Mouse (Mus musculus): ENCODE results near the gene Tmeff1.

The Tmeff1 gene

DNA sequence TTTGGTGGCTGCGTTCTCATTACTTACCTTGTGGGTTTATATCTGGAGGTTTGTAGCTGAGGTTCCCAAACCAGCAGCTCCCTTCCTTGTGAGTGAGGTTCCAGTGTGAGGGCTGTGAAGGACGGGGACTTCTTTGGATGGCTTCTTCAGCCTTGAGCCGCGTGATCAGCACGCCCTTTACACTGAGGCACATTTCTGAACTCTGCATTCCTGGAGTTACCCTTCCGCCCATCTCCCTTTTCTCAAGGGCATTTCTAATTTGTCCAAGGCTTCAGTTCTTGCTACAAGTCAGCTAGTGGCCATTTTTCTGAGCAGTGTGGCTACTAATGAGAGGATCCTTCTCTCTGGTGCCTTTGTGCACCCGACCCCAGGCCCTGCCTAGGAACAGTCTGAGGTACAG, 38.0 kb downstream of the Tmeff1 start:
- DNase-seq (ENCODE audit: low read depth), result no peak

- DNase-seq (ENCODE audit: low read depth), result no peak
Measured at GRCm38 (mm10) chr4:48624961-48625360, 40.0 kb downstream of the Tmeff1 start.

DNA sequence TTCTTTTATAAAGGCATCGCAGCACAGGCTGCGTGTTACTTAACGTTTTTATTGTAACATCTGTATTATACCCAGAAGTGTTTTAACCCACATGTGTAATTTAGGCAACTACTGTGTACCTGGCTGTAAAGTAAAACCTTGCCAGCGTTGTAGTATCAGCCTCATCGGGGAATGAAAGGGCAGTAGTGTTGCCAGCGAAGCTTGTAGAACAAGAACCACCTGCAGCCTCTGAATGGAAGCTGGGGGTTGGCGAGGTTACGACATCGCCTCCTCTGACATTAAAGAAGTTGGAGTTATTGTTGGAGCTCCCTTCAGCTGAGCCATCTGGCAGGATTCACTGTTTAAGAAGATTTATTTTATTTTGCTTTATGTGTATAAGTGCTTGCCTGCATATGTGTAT, 40.9 kb downstream of the Tmeff1 start:
- no peak for DNase-seq (ENCODE audit: low read depth)

DNA sequence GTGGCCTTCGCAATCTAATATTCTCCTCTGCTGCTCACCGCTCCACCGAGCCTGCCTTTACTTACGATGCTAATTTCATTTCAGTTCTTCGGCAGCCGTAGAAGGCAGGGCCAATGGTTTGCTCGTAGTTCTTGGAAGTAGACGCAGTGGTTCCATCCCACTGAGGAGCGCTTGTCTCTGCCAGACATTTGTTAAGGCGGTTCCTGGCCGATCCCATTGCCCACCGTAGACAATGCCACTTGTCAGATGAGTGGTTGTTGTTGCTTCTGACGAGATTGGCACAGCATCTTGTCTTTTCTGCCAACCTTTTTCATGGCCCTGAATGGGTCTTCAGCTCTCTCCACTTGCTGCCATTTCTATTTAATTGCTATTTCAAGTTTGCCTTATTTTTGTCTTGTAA, 44.5 kb downstream of the Tmeff1 start:
- no peak for DNase-seq (ENCODE audit: low read depth)

GRCm38 (mm10) chr4:48633529-48633928, 48.6 kb downstream of the Tmeff1 start:
- no peak for DNase-seq (ENCODE audit: low read depth)

DNA sequence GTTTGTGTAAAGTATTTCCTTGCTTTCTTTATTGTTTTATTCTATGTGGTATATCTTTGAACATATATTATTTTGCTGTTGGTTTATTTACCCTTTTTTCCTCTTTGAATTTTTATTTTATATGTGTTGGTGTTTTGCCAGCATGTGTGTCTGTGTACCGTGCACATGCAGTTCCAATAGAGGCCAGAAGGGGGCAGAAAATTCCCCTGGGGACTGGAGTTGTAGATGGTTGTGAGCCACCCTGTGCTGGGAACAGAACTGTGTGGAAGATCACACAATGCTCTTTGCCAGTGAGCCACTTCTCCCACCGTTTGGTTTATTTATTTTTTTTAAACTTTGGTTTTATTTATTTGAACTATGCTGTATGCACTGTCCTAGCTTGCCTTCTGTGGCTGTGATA, 49.1 kb downstream of the Tmeff1 start:
- no peak for DNase-seq (ENCODE audit: low read depth)

- DNase-seq (ENCODE audit: low read depth), result no peak
Measured at GRCm38 (mm10) chr4:48636831-48637230, 51.9 kb downstream of the Tmeff1 start.

DNA sequence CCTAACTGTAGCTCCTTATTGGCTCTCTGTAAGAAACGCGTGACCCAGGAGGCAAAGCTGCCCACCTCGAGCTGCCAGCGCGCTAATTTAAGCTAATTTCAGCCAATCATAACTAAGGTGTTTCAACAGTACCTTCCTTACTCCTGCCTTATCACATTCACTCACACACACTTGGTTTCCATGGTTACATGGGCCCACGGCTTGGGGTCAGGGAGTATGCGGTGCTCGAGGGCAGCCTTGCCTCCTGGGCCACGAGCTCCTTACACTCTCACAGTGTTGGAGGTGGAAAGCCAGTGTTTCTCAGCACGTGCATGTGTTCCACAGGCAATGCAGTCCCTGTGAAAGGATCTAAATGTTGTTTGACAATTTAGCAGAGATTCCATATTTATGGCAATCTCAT, 53.2 kb downstream of the Tmeff1 start:
- DNase-seq (ENCODE audit: low read depth), result no peak

DNA sequence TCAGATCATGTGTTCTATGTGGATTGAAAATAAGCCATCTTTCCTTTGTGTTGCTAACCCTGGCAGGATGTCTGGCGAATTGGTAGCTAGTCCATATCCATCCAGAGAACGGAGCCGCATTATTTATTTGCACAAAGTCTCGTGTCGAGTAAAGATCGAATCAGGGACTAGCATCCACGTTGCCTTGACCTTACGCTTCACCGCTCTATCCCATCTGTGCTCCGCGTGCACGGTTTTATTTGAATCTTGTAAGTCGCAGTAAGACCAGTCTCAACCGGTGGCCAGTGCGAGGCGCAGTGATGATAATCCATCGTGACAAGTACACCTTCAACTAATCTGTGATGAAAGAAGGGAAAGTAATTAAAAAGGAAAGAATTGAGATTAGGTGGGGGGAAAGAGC, 54.5 kb downstream of the Tmeff1 start:
- no peak for DNase-seq (ENCODE audit: low read depth)

GRCm38 (mm10) chr4:48643801-48644200, 58.8 kb downstream of the Tmeff1 start:
- DNase-seq (ENCODE audit: low read depth), result no peak

- DNase-seq (ENCODE audit: low read depth), result no peak
Measured at GRCm38 (mm10) chr4:48646143-48646542, 61.2 kb downstream of the Tmeff1 start.

- DNase-seq (ENCODE audit: low read depth), result no peak
Measured at GRCm38 (mm10) chr4:48650617-48651360, 65.8 kb downstream of the Tmeff1 start.

- no peak for DNase-seq (ENCODE audit: low read depth)
Measured at GRCm38 (mm10) chr4:48654118-48654517, 69.1 kb downstream of the Tmeff1 start.

GRCm38 (mm10) chr4:48656530-48656929, 71.6 kb downstream of the Tmeff1 start:
- DNase-seq (ENCODE audit: low read depth), result no peak

DNA sequence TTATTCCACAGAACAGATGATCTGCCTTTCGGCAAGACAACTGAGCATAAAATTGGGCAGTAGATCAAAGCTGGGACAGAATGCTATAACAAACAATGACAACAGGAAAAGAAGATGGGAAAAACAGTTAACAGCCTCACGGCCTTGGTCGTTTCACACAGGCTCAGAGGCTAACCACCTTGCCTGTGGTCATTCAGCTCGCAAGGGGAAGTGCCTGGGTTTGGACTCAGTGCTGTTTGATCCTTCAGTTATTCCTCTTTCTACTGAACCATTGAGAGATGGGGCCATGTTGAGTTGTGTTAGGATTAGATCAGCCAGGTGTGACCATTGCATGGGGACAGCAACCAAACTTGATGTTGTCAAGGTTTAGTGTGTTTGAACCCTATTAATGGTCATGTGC, 75.2 kb downstream of the Tmeff1 start:
- DNase-seq (ENCODE audit: low read depth), result no peak

- no peak for DNase-seq (ENCODE audit: low read depth)
Measured at GRCm38 (mm10) chr4:48660619-48661575, 75.9 kb downstream of the Tmeff1 start.

GRCm38 (mm10) chr4:48663271-48663670, 78.3 kb downstream of the Tmeff1 start, which contains the start of gene Cavin4:
Cavin4 (plus strand) TSS chr4:48663514.
- peak; percentile 94 for DNase-seq (ENCODE audit: low read depth)

- peak; percentile 76 for DNase-seq (ENCODE audit: low read depth)
Measured at GRCm38 (mm10) chr4:48664021-48664420, 79.0 kb downstream of the Tmeff1 start.

DNA sequence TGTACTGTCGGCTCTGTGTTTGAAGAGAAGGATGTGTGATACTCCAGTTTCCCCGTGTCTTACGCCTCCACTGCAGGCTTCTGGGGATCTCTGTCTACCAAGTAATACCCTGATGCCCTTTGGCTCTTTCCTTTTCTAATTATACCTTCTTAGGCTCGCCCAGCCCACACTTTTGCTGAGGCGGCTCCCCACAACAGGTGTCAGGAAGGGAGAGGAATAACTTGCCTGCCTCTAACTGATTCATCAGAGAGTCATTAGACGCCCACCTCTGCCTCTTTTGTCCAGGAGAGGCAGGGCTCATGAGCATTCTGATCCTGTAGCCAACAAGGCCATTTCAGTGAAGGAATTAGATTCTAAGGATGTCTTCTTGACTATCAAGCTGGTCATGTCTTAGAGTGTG, 82.3 kb downstream of the Tmeff1 start:
- no peak for DNase-seq (ENCODE audit: low read depth)

DNA sequence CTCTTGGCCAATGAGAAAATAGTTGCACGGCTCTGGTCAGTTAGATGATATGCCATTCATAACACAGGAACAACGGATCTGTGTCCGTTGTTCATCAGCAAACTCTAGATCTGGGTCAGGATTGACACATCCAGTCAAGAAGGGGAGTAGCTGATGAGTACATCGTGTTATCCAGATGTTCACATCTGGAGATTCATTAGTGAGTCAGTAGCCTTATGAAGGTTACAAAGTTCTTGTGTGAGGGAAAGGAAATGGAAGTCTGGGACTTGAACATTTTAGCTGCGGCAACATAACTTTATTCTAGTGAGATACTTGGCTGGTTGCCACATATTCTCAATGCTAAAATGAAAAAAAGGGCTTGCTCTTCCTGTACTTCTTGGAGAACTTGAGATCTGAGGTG, 87.9 kb downstream of the Tmeff1 start:
- no peak for DNase-seq (ENCODE audit: low read depth)

DNA sequence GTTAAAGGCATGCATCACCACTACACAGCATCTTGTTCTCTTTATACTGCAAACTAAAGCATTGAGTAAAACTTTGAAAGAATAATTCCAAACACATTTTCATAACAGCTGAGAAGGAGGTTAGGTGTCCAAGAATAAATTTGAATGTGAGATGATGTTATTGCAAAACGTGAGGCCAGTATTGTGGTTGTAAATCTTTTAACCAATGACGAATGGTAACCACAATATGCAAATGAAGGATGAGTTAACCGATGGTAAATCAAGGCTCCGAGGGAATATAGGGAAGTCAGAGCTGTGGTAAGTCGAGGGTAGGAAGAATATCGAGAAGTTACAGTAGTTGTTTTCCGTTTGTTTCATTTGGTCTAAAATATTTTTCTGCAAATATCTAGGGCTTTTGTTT, 89.4 kb downstream of the Tmeff1 start:
- no peak for DNase-seq (ENCODE audit: low read depth)

DNA sequence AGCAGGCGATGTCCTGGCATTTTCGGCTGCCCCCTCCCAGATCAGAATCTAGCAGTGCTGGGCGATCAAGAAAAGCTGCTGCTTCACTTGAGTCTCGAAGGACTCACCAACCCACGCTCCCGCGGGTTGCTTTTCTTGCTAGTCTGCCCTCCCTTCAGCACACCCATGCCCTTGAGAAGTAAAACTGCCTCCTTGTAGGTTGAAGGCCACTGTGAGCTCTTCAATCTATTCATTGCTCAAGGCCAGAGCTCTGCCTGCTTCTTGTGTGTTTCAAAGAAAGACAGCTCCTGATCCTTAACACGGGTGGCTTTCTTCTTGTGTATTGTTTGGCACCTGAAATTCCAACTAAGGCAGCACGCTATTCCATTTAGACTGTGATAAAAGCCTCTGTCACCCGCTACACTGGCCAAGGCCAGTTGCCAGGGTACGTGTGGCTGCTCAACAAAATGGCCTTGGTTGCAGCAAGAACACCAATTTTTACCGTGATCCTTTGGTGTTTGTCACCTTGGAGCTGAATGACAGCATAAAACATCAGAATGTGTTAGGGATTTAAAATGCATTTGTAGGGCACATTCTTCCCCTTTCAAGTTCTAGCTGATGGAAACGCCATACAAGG, 91.7 kb downstream of the Tmeff1 start:
- DNase-seq (ENCODE audit: low read depth), result no peak

DNA sequence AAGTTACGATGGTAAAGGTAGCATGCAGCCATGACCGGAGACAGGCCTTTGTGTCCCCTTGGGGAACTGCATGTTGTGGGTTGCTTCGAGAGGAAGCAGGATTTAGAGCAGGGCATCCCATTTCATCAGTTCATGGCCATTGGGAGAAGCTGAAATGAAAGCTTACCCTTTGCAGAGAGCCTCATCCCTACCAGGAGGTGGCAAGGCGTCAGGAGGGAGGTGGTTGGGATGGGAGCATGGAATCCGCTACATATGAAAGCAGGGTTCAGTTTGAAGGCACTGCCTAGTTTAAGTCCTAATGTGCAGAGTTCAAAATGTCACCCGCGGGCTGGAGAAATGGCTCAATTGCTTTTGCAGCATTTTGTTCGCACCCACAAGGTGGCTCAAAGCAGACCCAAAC, 92.3 kb downstream of the Tmeff1 start:
- no peak for DNase-seq (ENCODE audit: low read depth)
